Mouse (Mus musculus) olfactory bulb, adult 2 months (tissue): ENCODE results near the gene Sorcs3.

ENCODE experiments used
- CTCF ChIP-seq: fragments of 200-500 bp; IDR thresholded peaks from 2 replicates; pipeline ENCODE4 v1.5.1; 2012; ENCODE audit warnings: low read depth, mild to moderate bottlenecking, low read length, moderate library complexity; ENCODE audit not compliant: insufficient read depth
- POLR2A ChIP-seq: fragments of 200-500 bp; IDR thresholded peaks from 2 replicates; pipeline ENCODE4 v1.6.1; 2012; ENCODE audit warnings: mild to moderate bottlenecking, low read depth, low read length, moderate library complexity; ENCODE audit not compliant: insufficient read depth

GRCm38 (mm10) chr19:48815064-48815463 lies 609.2 kb downstream of the Sorcs3 start:
- no peak for TF ChIP-seq CTCF
- TF ChIP-seq POLR2A = no peak
